Mouse (Mus musculus) layer of hippocampus, adult 9-10 months (tissue): ENCODE data around the gene Ces2e.
"Not testable (repeated sequence)": the region's sequence is repeated elsewhere in the genome, so short reads cannot be mapped to it uniquely, and the experiment has no call there.

Experiments
- DNase-seq: peaks from one replicate; pipeline ENCODE4 v3.0.0; 2022; ENCODE audit warnings: low spot score

Gene Ces2e

DNA sequence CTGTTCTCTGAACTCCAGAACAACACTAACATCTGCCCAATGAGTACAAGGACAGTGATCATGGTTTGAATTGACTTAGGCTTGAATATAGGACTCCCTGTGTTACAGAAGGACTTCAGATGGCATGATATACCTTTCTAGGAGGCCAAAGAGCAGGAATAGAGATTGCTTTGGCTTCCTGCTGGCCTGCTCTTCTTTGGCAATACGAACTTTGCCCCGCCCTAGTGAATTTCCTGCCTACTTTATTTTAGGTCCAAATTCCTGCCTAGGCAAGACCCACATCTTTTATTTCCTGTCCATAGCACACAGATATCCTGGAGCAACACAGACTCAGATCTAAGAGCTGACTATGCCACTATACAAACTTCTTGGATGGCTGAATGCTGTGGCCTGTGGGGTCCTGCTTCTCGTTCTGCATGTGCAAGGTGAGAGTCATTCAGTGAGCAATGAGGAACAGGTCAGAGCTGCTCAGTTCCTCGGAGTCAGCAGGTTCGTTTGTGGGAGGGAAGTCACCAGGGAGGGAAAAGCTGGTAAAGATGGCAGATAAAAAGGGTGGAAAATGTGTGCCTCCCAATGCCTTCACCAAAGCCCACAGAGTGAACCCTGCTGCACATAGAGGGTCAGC, at the start of gene Ces2e:
Gene Ces2e, plus strand, starts transcription at position 289 of the 625 bp plus-strand sequence.
- no peak for DNase-seq

DNA sequence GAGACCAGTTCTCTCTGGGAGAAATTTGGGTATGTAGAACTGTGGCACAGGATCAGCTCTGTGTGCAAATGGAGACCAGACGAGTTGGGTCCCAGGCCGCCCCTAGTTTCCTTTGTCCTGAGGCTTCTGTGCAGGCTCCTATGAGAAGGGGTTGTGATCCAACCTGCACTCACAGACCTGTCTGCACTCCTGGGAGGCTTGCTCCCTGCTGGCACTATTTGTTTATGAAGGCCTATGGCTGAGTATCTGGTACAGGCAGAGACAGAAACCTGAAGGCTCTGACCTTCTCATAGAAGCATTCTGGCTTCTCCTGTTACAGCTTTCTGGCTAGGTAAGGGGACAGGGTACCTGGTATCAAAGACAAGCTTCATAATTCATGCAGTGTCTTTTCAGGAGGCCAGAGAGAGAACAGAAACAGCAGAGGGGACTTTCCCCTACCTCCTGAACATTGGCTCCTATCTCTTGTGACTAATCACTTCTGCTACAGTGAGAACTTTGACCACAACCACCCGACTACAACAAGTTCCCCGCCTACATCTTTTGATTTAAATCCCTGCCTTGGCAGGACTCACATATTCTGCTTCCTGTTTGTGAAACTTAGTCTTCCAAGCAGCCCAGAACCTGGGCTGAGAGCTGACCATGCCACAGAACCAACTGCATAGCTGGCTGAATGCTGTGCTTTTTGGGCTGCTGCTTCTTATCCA, 39.7 kb upstream of the Ces2e start:
- DNase-seq, result not testable (repeated sequence)

DNA sequence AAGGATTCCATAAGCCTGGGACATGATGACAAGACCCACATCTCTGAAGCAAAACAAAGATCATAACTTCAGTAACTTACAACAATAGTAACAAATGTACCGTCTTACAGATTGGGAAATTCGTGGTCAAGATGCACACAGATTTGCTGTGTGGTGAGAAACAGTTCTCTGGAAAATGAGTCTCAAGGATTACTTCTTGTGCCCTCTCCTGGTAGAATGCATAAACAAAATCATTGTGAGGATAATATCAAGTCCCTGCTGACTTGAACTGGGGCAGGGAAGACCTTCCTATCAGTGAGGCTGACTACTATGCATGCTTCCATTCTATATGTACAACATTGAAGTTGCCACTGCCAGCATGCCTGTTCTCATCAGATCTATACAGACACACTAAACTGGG, 24.3 kb upstream of the Ces2e start:
- DNase-seq, result no peak

DNA sequence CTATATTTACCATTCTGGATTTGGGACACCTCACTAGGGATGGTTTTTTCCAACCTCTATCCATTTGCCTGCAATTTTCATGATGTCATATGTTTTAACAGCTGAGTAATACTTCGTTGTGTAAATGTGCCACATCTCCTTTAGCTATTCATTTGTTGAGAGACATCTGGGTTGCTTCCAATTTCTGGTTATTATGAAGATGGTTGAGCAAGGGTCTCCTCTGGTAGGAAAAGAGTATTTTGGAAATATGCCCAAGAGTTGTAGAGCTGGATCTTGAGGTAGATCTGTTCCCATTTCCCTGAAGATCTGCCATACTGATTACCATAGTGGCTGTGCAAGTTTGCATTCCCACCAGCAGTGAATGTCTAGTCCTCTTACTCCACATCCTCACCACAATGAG, 18.9 kb upstream of the Ces2e start:
- DNase-seq, result no peak

DNA sequence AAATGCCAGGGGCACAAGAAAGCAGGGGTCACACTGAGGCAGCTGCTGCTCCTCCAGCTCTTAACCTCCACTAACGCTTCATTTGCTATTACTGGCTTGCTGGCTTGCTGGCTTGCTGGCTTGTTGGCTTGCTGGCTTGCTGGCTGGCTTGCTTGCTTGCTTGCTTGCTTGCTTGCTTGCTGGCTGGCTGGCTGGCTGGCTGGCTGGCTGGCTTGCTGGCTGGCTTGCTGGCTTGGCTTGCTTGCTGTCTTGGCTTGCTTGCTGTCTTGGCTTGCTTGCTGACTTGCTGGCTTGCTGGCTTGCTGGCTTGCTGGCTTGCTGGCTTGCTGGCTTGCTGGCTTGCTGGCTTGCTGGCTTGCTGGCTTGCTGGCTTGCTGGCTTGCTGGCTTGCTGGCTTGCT, 17.0 kb upstream of the Ces2e start:
- DNase-seq, result not testable (repeated sequence)

DNA sequence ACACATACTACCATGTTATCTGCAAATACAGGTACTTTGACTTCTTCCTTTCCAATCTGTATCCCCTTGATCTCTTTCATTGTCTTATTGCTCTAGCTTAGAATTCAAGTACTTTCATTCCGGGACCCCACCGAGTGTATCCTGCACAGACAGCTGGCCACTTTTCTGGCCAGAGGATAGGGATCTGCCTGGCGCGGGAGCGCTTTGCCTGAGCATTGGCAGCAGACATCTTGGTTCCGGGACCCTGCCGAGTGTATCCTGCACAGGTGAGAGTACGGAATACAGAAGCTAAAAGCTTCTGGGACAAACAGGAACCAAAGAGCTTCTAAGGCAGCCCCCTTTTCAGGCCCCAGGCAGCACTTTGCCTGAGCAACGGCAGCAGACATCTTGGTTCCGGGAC, 16.4 kb upstream of the Ces2e start:
- DNase-seq, result not testable (repeated sequence)

DNA sequence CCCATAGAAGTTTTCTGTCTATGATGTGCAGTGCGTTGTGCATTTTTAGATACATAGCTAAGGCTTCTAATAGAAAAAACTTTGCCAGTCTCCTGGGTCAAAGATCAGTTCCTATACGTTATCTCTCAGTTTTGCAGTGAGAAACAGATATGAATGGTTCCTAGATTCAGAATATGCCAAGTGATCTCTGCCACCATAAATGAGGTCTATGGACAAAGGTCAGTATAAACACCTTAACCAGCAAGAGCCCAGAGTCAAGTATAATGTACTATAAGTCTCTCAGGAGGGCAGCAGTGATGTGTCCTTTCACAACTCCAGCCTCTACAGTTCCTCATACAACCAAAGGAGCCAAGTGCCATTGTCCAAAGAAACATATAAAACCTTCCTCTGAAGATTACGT, 1.2 kb downstream of the Ces2e start:
- no peak for DNase-seq

DNA sequence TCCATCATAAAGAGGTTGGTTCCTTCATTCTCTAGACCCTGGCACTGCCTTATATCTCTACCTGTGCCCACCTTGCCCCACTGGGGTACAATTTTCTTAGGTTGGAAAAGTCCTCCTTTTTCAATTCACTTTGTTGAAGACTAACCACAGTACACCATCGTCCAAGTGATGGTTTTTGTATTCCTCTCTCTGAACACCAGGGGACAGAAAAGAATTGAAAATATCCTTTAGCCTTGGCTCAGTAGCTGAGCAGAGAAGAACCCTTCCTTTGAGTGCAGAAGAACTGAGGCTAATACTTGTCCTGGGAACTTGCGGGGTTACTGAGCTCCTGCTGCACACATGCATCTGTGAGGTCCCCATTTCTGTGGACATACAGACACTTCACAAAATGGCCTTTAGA, 18.6 kb downstream of the Ces2e start:
- no peak for DNase-seq

DNA sequence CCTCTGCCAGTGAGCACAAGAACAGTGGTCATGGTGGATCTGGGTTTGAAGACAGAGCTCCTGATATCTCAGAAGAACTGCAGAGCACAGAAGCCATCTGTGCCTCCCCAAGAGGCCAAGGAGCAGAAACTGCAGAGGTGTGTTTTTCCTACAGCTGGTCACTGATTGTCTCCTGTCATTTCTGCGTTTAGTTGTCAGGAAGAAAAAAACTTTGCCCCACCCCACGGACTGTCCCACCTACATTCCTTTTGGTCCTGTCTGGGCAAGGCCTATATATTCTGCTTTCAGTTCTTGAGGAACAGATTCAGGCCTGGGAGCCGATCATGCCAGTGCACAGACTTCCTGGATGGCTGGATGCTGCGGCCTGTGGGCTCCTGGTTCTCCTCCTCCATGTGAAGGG, 21.0 kb downstream of the Ces2e start, which contains the start of gene Ces2f:
Gene Ces2f, plus strand, starts transcription at position 301 of the 400 bp plus-strand sequence.
- DNase-seq, result no peak

DNA sequence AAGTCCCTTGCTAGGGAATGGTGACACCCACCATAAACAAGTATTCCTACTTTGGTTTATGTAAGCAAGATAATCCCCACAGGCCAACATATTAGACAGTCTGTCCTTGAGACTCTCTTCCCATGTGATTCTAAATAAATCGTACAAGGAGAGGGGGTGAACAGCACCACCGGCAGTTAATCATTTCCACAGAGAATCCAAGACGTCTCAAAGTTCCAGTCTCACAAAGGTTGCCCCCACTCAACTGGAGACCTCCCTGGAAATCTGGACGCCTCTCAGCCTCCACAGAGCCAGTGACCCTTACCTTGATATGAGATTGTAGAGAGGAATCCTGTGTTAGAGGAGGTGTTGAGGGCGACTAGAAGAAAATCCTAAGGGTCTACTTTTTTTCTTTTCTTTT, 23.0 kb downstream of the Ces2e start:
- no peak for DNase-seq

DNA sequence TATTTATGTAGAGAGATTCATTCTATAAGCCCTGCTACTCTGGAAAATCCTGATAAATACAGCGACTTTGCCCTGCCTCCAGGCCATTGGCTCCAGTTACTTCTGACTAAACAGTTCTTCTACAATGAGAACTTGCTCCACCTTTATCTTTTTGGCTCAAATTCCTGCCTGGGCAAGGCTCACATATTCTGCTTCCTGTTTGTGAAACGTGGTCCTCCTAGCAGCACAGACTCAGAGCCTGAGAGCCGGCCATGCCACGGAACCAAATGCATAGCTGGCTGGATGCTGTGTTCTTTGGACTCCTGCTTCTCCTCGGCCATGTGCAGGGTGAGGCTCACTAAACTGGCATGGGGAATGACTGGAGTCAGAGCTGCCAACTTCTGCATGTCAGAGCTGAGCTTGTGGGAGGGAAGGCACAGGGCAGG, 35.5 kb downstream of the Ces2e start, which contains the start of gene Ces2g:
Gene Ces2g, plus strand, starts transcription at position 182 of the 425 bp plus-strand sequence.
- DNase-seq, result no peak

DNA sequence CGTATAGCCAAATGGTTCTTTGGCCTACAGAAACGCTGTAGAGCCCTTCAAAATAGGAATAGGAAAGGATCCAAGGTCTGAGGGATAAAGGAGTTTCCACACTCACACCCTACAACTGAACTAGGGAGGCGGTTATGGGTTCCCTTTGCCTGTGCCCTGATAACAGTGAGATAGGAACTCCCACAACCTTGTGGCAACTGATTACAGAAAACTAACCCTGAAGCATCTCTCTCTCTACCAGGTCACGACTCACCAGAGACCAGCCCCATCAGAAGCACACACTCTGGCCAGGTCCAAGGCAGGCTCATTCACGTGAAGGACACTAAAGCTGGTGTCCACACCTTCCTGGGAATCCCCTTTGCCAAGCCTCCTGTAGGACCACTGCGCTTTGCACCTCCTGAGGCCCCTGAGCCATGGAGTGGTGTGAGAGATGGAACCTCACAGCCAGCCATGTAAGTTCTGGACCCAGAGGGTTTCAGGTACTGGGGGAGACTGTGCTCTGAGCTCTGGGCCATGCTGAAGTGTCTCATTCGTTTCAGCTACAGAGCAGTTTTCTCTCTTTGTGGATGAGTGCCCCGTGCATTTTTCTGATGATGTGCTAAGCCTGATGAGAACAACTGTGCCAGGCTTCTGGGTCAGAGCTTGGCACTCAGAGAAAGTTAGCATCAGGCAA, 36.3 kb downstream of the Ces2e start:
- DNase-seq, result no peak

DNA sequence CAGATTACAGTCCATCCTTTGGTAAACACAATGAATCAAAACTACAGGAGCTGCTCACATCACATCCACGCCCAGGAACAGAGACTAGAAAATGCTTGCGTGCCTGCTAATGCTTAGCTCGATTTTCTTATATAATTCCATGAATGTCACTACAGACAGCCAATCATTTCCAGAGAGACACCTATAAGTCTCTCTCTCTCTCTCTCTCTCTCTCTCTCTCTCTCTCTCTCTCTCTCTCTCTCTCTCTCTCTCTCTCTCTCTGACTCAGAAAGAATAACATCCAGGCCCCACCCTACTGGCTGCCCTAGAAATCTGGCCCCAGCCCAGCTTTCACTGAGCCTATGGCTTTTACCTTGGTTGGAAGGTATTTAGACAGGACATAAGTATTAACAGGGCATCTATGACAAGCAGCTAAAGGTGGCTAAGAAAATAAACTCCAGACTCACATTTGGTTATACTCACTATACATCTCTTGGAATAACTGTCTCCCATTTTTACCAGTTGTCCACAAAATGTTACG, 37.4 kb downstream of the Ces2e start:
- no peak for DNase-seq

DNA sequence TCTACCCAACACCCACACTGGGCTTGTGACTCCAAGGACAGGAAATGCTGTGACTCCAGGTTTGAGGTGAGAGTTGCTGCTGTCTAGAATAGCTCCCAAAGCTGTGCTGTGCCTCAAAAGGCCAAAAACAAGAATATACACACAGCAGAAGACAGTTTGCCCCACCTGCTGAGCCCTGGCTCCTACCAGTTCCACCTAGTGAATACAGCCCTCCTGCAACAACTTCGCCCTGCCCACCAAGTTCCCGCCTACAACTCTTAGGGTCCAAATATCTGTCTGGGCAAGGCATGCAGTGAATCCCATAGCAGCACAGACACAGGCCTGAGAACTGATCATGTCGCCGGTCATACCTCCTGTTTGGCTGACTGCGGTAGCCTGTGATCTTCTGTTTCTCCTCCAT, 58.1 kb downstream of the Ces2e start:
- no peak for DNase-seq
